8 mouse cellular contexts compared by ENCODE assay signal in genomic region chr12:54200172-54200571, GRCm38 (mm10). TPM values are rescaled to one million over a fixed set of nuclear protein-coding genes. Genes with fewer than 3 reads are reported as not detected.
A peak's percentile ranks its signal among the peaks of the same experiment; 100 is the strongest.
DNase-seq lines count a peak whose midpoint lies in the region; ATAC-seq and TF ChIP-seq lines count a peak whose summit lies in the region.

No protein-coding gene starts in this region.

- no peak for ATAC-seq in kidney, embryonic 14.5 days (ENCODE audit: low FRiP score, low TSS enrichment)
- ATAC-seq in megakaryocyte-erythroid progenitor cell, adult 5-6 weeks (replicated peaks; ENCODE audit: low FRiP score, low TSS enrichment, poor library complexity, severe bottlenecking): no peak
- no peak for ATAC-seq in erythroblast, adult 5-6 weeks (replicated peaks; ENCODE audit: low FRiP score, poor library complexity, severe bottlenecking)

- peaks cover 82% of the 10 kb centered on the region for H3K79me2 ChIP-seq in C2C12 (ENCODE audit: control insufficient read depth, insufficient read depth)

- DNase-seq in kidney, adult 18-20 months: peak; percentile 20
- peak; percentile 69 for DNase-seq in NIH3T3 (ENCODE audit: low read depth)
- DNase-seq in kidney, adult 9 months: peak; percentile 43
- peak; percentile 55 for DNase-seq in retina, postnatal 1 day

- no peaks in the 10 kb centered on the region for H3K36me3 ChIP-seq in kidney, embryonic 14.5 days (ENCODE audit: control insufficient read depth, insufficient read depth, low read length)
- H3K36me3 ChIP-seq in C2C12 (ENCODE audit: control insufficient read depth, insufficient read depth): no peaks in the 10 kb centered on the region

- no peak overlapping the region for H3K9ac ChIP-seq in kidney, embryonic 14.5 days (ENCODE audit: low read depth, low read length)

- no peaks in the 10 kb centered on the region for H3K9me3 ChIP-seq in kidney, embryonic 14.5 days (ENCODE audit: control insufficient read depth, low read length)

- H3K4me2 ChIP-seq in kidney, embryonic 14.5 days (replicated peaks; ENCODE audit: low read depth, low read length): no peak overlapping the region; the same call in 1 of the 2 replicates

- peaks cover 50% of the 10 kb centered on the region for H3K79me3 ChIP-seq in C2C12 (ENCODE audit: low read depth)

- peaks cover 16% of the 10 kb centered on the region for H3K27me3 ChIP-seq in kidney, embryonic 14.5 days (ENCODE audit: control insufficient read depth, insufficient read depth, low read length)
- H3K27me3 ChIP-seq in C2C12 (ENCODE audit: control insufficient read depth, insufficient read depth, insufficient read length): no peaks in the 10 kb centered on the region

- H3K27ac ChIP-seq in kidney, embryonic 14.5 days (ENCODE audit: low read depth, low read length): no peak overlapping the region

- H3K4me1 ChIP-seq in kidney, embryonic 14.5 days (ENCODE audit: control insufficient read depth, insufficient read depth, low read length): 0 out of 2 replicates have a peak, but pooled peaks cover 6% of the 10 kb centered on the region

- H3ac ChIP-seq in C2C12 (ENCODE audit: control insufficient read depth, insufficient read length, low read depth): no peak overlapping the region

- TF ChIP-seq CTCF in C2C12 (IDR thresholded peaks at IDR 0.05; ENCODE audit: control insufficient read depth, insufficient read depth, insufficient read length): peak; percentile 46

- no peak overlapping the region for H3K4me3 ChIP-seq in kidney, embryonic 14.5 days (ENCODE audit: low read length)
- no peak overlapping the region for H3K4me3 ChIP-seq in C2C12 (ENCODE audit: insufficient read depth, poor library complexity, severe bottlenecking)

- WGBS in kidney, embryonic 14.5 days: 32% methylated on average over 4 of the region's 4 CpGs

TF ChIP-seq in C2C12, 6 proteins besides CTCF, POLR2A, EP300 and RAD21:
- TF ChIP-seq MYOG (IDR thresholded peaks at IDR 0.05; ENCODE audit: control insufficient read depth, extremely low read depth, insufficient read length) (no peak), MYOD1 (IDR thresholded peaks at IDR 0.05; ENCODE audit: control insufficient read depth, insufficient read length, low read depth) (no peak), CEBPB (IDR thresholded peaks at IDR 0.05; ENCODE audit: low read depth) (no peak), USF1 (IDR thresholded peaks at IDR 0.05; ENCODE audit: low read depth) (no peak), MAX (IDR thresholded peaks at IDR 0.05) (no peak), FOSL1 (IDR thresholded peaks at IDR 0.05; ENCODE audit: insufficient read depth, low read length, poor library complexity, severe bottlenecking) (no peak)

RNA-seq across cellular contexts. Expression of gene Egln3, which starts 3.5 kb away (rescaled TPM):
- polyA plus RNA-seq in kidney, embryonic 14.5 days (2014; fragmentation: Nextera tagmentation; extraction: Ambion mirVana): 13.5 and 14.5 TPM in 2 replicates
- 46.5 TPM for polyA plus RNA-seq in C2C12 (2012; fragmentation: generic; extraction: Trizol)
- total RNA-seq in megakaryocyte-erythroid progenitor cell, adult 5-6 weeks (2014; fragmentation: Nextera tagmentation): 1.1 TPM in 1 of 2 replicates, not detected in the other
- 0.76 TPM in 1 of 2 replicates, not detected in the other for total RNA-seq in megakaryocyte-erythroid progenitor cell, adult 5-6 weeks (2017)
- total RNA-seq in erythroblast, adult 5-6 weeks (2015; ENCODE audit: low replicate concordance): 2.5 and 13.6 TPM in 2 replicates
- 0.14 and 2.6 TPM in 2 replicates for total RNA-seq in erythroblast, adult 5-6 weeks (2017; ENCODE audit: low replicate concordance)
